Mouse (Mus musculus): ENCODE measurements around the gene Etnk2.

GRCm38 (mm10) chr1:133364022-133364630 is 754 bp downstream of the Etnk2 start:
- TF ChIP-seq CTCF (IDR thresholded peaks at IDR 0.05; ENCODE audit: low read depth, low read length) (no peak), POLR2A (IDR thresholded peaks at IDR 0.05; ENCODE audit: insufficient read depth, low read length) (no peak), EP300 (IDR thresholded peaks at IDR 0.05; ENCODE audit: insufficient read depth, low read depth, low read length) (no peak)
